Mouse (Mus musculus) CH12F3 (cell line): Measurements from ENCODE around the gene Rffl.
"Not testable (repeated sequence)": the region's sequence is repeated elsewhere in the genome, so short reads cannot be mapped to it uniquely, and the experiment has no call there.

ENCODE experiments used
- in situ Hi-C: fragments of 300-500 bp; cut with MboI; formaldehyde crosslinking; loops from 2 replicates; pipeline ENCODE4 v1.14.3; 2020; ENCODE audit warnings: low sequenced_read_pairs

Rffl gene

DNA sequence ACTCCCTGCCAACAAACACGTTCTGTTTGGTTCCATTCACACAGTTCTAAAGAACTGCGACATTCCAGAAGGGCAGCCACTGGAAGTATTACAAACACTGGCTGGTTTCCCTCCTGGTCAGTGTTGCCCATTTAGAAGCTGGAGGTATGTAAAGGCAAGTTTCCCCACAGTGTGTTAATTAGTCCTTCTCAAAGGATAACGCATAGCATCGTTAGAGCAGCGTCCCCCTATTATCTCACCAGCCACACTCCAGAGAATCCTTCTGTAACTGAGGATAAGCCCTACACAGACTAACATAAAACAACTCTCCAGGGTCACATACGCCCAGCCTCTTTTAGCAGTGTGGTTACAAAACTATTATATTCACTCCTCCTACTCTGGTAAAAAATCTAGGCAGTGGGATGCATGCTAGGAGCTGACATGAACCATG, 23.4 kb downstream of the Rffl start:
- in situ Hi-C loops: no loop called here

DNA sequence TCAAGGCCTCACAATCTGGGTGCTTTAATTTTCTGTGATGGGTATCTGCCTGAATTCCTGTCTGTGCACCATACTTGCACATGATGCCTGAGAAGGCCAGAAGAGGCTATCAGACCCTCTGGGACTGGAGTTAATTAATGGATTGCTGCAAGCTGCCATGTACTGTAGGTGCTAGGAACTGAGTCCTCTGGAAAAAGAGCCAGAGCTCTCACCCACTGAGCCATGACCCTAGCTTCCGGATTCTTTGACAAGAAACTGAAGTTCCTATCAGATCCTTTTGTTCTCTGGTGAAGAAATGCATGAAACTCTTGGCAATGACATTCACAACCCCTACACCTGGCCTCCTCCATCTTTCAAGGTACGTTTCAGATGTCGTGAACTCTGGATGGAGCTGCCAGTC, 24.1 kb downstream of the Rffl start:
- in situ Hi-C loops: no loop called here

DNA sequence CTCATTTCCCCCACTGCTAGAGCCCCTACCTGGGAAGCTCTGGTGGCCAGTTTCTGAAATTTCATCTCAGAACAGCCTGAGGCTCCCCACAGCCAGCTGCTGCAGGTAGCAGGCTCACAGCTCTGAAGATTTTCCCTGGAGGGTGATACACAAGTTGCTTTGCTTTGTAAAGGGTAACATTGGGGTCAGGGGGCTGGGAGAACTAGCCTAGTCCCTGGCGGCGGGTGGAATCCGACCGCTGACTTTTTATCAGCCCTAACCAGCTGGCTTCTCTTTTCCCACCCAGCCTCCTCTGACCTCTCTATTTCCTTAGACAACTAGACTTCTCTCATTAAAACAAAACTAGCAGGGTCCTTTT, 25.0 kb downstream of the Rffl start:
- in situ Hi-C loops: no loop called here

DNA sequence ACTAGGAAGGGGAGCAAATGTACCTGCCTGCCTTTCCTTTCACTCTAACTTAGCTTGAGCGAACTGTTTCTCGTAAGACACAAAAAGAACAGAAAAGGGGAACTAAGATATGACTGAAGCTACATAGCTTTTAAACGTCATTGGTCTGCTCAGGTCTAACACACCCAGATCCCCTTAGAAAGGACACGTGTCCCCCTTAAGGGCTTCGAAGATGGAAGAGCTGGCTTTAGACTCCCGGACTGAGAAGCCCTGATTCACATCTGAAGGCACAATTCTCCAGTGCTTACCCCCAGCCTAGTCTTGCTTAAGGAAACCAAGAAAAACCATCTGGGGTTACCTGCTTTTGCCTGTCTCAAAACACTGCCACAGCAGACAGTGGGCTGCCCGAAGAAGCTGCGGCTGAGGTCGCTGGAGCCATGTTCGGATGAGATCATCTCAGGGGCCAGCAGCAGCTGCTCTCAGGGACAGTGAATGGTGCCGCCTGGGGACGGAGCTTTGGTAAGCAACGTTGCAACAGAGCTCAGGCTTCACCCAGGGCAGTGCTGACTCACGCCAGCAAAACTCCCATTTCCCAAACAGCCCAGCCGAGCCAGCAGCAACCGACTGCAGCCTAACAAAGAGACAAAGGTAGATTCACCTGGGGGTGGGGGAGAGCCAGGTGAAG, 25.5 kb downstream of the Rffl start:
- in situ Hi-C loops: no loop called here

DNA sequence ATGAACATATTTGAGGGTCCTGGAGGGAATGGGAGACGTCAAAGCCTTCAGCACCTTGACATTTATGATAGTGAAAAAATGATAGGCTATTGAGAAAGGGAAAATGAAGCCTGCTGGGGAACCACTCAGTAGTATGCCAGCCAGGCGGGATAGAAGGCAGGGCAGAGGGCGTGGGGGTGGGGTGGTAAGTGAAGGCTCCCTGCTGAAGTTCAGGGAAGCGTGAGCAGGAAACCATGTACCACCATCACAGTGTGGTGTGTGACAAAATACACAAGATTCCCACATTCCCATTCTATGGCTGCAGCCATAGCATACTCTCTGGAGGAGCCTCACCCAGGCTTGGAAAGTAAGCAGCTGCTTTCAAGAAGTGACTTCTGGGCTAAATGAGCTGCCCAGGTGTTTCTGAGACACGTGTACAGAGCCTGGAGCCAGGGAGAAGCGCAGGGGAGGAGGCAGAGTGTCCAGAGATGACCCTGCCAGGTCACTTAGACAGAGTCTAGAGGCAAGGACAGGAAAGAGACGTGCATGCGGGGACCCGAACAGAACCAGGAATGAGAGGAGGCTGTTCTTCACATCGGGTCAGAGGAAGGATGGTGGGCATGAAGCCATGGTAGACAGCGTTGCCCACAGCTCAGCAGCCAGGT, 26.1 kb downstream of the Rffl start:
- in situ Hi-C loops: no loop called here

DNA sequence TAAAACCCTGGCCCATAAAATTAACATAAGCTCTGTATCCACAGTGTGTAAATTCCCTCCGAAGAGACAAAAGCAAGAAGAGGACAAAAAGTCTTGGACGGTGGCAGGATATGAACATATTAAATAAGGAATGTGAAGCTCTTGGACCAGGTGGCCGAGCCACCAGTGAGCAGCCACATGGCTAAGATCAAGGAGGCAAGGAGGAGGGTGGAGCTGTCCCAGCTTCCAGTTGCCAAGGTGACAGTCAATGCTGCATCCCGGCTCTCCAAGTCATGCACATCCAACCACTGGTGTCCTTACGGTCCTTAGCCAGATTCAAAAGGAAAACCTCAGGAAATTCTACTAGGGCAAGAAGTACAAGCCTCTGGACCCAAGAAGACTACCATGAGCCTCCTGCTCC, 32.5 kb downstream of the Rffl start:
- in situ Hi-C loops: no loop called here

DNA sequence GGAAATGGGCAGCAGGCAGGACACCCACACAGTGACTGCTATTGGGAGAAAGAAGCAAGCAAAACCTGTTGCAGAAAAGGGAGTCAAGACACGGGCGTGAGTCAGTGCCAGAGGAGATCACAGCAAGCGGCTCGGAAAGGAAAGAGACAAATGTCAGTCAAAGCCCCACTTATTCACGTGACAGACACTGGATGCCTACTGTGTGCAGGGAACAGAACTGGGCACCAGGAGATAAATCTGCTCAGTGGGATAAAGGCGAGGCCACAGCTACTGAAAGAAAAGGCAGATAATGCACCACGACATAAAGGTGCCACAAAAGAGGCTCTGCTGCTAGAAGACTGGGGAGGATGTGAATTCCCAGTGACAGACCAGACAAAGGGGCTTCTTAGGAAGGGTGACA, 33.2 kb downstream of the Rffl start:
- in situ Hi-C loops: no loop called here

DNA sequence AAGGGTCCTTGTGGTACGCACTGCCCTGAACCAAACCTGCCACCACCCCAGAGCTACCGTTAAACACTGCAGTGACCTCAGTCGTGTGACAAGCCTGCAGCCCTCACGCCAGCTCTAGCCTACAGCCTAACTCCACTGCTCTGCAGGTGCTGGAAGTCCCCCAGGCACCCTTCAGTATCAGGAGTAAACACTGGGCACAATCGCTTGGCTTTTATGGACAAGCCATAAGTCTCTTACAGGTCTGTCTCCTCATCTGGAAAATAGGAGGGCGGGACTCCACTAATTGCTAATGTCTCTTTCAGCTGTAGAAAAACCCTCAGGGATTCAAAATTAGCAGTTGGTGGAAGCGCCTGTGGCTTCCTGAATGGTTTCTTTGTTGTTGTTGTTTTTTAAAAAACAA, 33.8 kb downstream of the Rffl start:
- in situ Hi-C loops: no loop called here

DNA sequence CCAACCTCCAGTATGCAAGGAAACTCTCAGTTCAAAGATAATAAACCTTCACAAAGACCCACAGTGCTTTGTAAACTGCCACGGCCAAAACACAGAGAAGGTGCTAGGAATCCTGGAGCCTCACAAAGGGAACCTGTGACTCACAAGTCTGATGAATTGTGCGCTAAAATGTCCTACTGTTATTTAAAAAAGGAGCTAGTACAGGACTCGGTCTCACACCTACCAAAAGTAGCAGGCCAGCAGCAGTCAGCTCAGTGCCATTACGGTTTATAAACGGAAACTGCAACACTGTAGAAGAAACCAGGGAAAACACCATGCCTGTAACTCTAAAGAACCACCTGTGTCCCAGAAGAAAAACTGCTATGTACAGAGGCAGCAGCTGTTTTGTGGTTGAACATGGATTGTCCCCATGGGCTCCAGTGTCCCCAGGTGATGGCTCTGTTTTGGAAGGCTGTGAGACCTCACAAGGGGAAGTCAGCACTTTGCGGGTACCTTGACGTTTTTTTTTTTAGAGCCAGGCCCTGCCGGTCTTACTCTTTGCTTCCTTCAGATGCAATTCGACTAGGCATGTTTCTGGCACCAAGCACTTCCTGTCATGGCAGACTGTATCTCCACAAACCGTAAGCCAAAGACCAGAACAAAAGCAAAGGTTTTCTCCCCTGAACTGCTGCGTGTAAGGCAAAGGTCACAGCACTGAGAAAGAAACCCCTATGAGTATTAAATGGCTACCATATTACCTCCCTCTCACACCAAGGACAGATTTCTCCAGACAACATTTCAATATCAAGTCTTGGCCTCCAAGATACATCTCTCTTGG, 35.2 kb downstream of the Rffl start:
- in situ Hi-C loops: no loop called here

DNA sequence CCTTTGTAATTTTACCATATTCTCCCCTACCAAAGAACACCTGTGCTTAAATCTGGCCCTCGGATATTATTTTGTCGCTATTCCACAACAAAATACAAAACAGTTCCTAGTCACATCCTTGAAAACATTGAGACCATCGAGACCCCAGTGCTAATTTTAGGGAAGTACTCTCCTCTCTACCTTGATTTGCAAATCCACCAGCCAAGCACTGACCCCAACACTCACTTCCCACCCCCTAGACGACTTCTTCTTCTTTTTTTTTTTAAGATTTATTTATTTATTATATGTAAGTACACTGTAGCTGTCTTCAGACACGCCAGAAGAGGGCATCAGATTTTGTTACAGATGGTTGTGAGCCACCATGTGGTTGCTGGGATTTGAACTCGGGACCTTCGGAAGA, 36.7 kb downstream of the Rffl start:
- in situ Hi-C loops: not testable (repeated sequence)

DNA sequence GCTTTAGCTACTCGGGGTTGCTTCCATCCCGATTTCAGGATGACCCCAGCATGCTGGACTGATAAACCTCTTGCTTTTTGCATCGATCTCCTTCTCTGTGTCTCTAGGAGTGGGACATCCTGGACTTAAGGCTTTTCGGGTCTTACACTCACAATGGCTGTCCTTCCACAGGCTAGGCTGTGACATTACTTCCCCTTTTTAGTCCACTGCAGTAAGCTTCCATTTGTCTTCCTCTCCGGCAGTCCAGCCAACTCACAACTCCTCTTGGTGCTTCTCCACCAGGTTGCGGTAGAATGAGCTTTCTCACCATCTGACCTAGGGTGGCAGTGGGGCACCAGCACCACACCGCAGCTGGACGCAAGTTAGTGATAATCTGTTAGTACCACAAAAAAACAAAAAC, 37.1 kb downstream of the Rffl start:
- in situ Hi-C loops: no loop called here

DNA sequence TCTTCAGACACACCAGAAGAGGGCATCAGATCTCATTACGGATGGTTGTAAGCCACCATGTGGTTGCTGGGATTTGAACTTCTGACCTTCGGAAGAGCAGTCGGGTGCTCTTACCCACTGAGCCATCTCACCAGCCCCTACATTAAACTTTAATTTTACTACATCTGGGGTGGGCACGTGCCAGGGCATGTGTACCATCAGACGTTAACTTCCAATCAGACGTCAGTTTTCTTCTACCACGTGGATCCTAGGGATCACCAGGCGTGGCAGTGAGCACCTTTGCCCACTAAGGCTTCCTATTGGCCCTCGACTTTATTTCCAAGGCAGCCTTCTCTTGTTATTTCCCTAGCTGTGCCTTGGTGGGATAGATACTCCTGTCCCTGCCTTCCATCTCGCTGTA, 38.6 kb downstream of the Rffl start:
- in situ Hi-C loops: not testable (repeated sequence)

DNA sequence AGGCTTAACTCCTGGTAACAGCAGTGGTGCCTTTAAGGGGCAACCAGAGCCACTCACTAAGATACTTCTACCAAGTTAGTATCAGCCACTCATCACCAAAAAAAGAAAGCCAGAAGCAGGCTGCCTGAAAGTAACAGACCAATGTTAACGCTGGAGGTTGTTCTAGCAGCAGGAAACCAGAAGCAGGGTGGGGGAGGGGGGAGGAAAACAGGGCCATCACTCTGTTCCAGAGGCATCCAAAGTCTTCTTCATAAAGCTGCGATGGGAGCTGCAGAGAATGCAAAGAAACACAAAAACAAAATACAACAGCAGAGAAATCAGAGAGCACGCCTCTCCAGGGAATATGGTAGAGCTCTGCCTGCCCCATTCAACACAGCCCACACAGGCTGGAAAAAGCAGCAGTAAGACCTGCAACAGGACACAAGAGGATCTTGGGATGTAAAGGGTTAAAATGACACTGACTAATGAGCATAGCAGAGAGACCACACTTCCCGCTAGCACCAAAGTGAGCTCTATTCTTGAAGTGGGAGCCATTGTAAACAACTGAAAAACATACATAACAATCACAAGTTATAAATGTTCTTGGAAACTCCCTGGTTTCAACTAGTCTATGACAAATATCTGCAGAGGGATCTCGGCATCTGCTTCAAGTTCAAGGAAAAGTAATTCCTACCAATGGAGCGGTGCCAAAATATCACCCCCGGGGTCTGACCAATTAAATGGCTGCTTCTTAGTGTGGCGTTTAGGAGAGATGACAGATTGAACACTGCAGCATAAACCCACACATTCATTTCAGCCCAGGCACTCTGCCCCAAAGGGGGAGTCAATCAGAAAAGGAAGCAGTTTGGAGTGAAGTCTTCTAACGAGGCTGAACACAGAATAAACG, 39.8 kb downstream of the Rffl start:
- in situ Hi-C loops: no loop called here

DNA sequence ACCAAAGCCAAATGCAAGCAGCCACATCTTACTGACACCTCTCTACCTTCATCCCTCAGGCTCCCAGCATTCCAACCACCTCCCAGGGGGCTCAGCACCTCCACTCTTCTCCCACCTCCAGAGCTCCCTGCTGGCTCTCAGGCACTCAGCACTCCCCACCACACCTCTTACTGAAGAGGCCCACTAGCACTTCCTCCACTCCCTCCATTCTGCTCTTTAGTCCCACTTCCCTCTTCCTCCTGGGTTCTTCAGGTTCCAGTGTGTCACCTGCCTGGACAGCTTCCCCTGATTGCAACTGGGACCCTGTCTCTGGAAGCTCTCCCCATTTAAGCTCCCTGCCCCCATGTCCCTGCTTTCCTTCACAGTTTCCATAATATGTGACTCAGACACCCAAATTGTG, 44.2 kb downstream of the Rffl start:
- in situ Hi-C loops: no loop called here

DNA sequence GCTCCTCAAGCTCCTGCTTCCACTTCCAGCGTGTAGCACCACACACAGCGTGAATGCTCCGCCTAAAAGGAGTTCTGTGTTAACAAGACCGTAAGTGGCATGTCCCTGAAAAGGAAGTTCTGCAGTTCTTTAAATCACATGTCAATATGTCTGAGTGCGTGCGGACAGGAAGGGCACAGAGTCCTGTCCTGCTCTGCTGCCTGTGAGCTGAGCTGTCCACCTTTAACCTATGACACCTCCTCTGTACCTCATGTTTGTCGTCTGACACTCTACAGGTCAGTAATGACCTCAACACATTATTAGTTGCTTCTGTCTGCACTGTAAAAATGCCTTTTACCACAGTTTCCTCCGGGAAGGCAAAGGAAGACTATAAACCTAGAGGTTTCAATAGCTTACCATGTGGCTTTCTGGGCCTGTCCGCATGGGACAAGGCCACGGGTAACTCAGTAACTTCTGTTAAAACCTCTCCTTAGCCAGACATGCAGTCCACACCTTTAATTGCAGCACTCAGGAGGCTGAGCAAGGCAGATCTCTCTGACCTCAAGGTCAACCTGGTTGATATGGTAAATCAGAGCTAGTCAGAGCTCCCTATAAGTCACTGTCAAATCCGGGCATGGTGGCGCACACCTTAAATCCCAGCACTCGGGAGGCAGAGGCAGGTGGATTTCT, 50.1 kb downstream of the Rffl start:
- in situ Hi-C loops: loop anchor here (25.0 kb wide), 1 partner anchor 366 kb away; the partner anchor contains the start of genes Slfn3 and Slfn4

DNA sequence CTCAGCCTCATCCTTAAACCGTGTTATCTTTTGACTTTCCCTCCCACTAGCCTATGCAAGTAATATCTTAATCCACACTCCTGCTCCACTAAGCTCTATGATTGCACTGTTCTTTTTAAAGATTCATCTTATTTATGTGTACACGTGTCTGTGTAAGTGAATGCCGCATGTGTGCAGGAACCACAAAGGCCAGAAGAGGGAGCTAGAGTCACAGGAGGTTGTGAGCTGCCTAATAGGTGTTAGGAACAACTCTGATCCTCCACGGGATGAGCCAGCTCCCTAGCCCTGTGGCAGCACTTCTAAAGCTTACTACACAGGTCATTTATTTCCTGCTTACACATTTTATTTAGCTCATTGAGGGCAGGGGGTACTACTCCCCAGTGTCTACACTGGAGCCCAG, 51.7 kb downstream of the Rffl start:
- in situ Hi-C loops: loop anchor here (25.0 kb wide), 1 partner anchor 368 kb away; the partner anchor contains the start of genes Slfn3 and Slfn4

DNA sequence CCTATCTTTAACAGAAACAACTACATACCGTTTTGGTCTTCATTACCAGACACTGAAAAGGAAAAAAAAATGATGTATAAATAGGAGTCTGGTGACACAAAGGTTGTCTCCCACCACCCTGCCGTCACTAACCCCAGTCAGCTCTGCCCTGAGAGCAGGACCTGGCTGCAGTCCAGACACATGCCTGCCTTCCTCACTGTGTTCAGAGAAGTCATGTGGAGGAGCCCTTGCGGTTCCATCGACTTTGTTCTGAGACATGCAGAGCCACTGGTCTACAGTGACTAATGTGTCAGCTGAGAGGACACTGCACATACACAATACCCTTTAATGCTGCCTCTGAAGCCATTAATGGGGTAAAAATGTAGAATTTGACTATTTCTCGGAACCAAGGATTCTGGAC, 62.5 kb downstream of the Rffl start:
- in situ Hi-C loops: loop anchor here (25.0 kb wide), 1 partner anchor 379 kb away; the partner anchor contains the start of genes Slfn3 and Slfn4

DNA sequence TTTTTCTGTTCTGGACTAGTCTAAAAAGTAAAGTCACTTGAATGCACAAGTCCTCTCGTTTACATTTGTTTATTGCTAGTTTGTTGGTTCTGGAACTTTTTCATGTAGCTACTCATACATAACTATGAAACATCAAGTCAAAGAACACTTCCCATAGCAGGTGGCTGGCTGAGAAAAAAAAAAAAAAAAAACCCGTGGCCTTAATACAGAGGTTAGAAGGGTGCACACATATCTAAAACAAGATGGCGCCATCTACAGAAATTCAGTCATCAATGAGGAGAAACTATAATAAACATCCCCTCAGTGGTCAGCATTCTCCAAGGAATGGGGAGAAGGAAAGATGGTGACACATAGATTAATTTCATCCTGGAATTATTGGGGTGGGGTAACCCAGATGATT, 63.6 kb downstream of the Rffl start:
- in situ Hi-C loops: loop anchor here (25.0 kb wide), 1 partner anchor 380 kb away; the partner anchor contains the start of genes Slfn3 and Slfn4

DNA sequence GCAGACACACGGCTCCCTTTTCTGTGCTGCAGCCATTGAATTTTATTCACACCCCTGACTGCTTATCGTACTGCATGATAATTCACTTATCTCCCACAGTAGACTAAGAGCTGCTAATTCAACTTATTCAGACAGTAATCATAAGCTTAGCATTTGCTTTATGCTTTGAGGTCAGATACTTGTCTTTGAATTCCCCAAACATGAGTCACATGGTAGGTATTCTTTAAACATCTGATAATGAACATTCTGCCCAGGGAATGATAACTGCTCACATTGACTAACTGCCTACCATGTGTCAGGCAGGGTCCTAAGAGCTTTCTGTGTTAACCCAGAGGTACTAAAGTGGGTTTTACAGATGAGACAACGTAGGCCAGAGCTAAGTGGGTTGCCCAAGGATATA, 64.4 kb downstream of the Rffl start:
- in situ Hi-C loops: loop anchor here (25.0 kb wide), 1 partner anchor 381 kb away; the partner anchor contains the start of genes Slfn3 and Slfn4

DNA sequence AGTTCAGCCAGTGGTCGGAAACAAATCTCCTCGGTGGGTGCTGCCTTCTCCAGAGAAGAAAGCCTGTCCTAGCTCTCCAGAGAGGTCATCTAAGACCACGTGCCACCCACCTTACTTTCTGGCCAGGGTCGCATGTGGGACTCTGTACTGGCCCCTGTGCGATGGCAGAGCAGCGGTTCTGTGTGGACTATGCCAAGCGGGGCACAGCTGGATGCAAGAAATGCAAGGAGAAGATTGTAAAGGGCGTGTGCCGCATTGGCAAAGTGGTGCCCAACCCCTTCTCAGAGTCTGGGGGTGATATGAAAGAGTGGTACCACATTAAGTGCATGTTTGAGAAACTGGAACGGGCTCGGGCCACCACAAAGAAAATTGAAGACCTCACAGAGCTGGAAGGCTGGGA, 87.6 kb downstream of the Rffl start:
- in situ Hi-C loops: no loop called here
